Mouse (Mus musculus): ENCODE results near the gene Rps12.

Gene Rps12

GRCm38 (mm10) chr10:23787062-23787821 is at the start of gene Rps12:
Gene Rps12, minus strand, starts transcription at chr10:23787275.
- in situ Hi-C loops (cut with MboI; ENCODE audit: low sequenced_read_pairs): no loop called here

- in situ Hi-C loops (cut with MboI; ENCODE audit: low sequenced_read_pairs): no loop called here
Observed at GRCm38 (mm10) chr10:23836003-23836964, 49.2 kb upstream of the Rps12 start.

- in situ Hi-C loops (cut with MboI; ENCODE audit: low sequenced_read_pairs): no loop called here
Observed at GRCm38 (mm10) chr10:23826516-23826915, 39.4 kb upstream of the Rps12 start.

- in situ Hi-C loops (cut with MboI; ENCODE audit: low sequenced_read_pairs): loop anchor here (25.0 kb wide), 1 partner anchor 271 kb away; the partner anchor contains the start of genes Taar8a and Taar8b
Observed at GRCm38 (mm10) chr10:23816241-23816640, 29.2 kb upstream of the Rps12 start.

GRCm38 (mm10) chr10:23815168-23815567 is 28.1 kb upstream of the Rps12 start:
- in situ Hi-C loops (cut with MboI; ENCODE audit: low sequenced_read_pairs): loop anchor here (25.0 kb wide), 1 partner anchor 272 kb away; the partner anchor contains the start of genes Taar8a and Taar8b

- in situ Hi-C loops (cut with MboI; ENCODE audit: low sequenced_read_pairs): loop anchor here (25.0 kb wide), 1 partner anchor 274 kb away; the partner anchor contains the start of genes Taar8a and Taar8b
Observed at GRCm38 (mm10) chr10:23812852-23813766, 26.0 kb upstream of the Rps12 start.

GRCm38 (mm10) chr10:23812438-23812759 is 25.3 kb upstream of the Rps12 start:
- in situ Hi-C loops (cut with MboI; ENCODE audit: low sequenced_read_pairs): loop anchor here (25.0 kb wide), 1 partner anchor 275 kb away; the partner anchor contains the start of genes Taar8a and Taar8b

GRCm38 (mm10) chr10:23811635-23812437 is 24.8 kb upstream of the Rps12 start:
- in situ Hi-C loops (cut with MboI; ENCODE audit: low sequenced_read_pairs): loop anchor here (25.0 kb wide), 1 partner anchor 275 kb away; the partner anchor contains the start of genes Taar8a and Taar8b

GRCm38 (mm10) chr10:23806201-23806600 is 19.1 kb upstream of the Rps12 start:
- in situ Hi-C loops (cut with MboI; ENCODE audit: low sequenced_read_pairs): loop anchor here (25.0 kb wide), 1 partner anchor 281 kb away; the partner anchor contains the start of genes Taar8a and Taar8b

GRCm38 (mm10) chr10:23804665-23805064 is 17.6 kb upstream of the Rps12 start:
- in situ Hi-C loops (cut with MboI; ENCODE audit: low sequenced_read_pairs): loop anchor here (25.0 kb wide), 1 partner anchor 283 kb away; the partner anchor contains the start of genes Taar8a and Taar8b

GRCm38 (mm10) chr10:23802911-23803310 is 15.8 kb upstream of the Rps12 start:
- in situ Hi-C loops (cut with MboI; ENCODE audit: low sequenced_read_pairs): loop anchor here (25.0 kb wide), 1 partner anchor 284 kb away; the partner anchor contains the start of genes Taar8a and Taar8b

- in situ Hi-C loops (cut with MboI; ENCODE audit: low sequenced_read_pairs): loop anchor here (25.0 kb wide), 1 partner anchor 287 kb away; the partner anchor contains the start of genes Taar8a and Taar8b
Observed at GRCm38 (mm10) chr10:23799933-23800332, 12.9 kb upstream of the Rps12 start.

GRCm38 (mm10) chr10:23798142-23798541 is 11.1 kb upstream of the Rps12 start:
- in situ Hi-C loops (cut with MboI; ENCODE audit: low sequenced_read_pairs): no loop called here

GRCm38 (mm10) chr10:23797606-23798005 is 10.5 kb upstream of the Rps12 start:
- in situ Hi-C loops (cut with MboI; ENCODE audit: low sequenced_read_pairs): no loop called here

GRCm38 (mm10) chr10:23796551-23797503 is 9.8 kb upstream of the Rps12 start, which contains the start of gene Slc18b1:
Gene Slc18b1, plus strand, starts transcription at chr10:23796986.
- in situ Hi-C loops (cut with MboI; ENCODE audit: low sequenced_read_pairs): no loop called here

- in situ Hi-C loops (cut with MboI; ENCODE audit: low sequenced_read_pairs): no loop called here
Observed at GRCm38 (mm10) chr10:23795871-23796520, 8.9 kb upstream of the Rps12 start.

GRCm38 (mm10) chr10:23788056-23788600 is 1.1 kb upstream of the Rps12 start:
- in situ Hi-C loops (cut with MboI; ENCODE audit: low sequenced_read_pairs): no loop called here

All from CH12F3 (cell line).